Mouse (Mus musculus): ENCODE results near the gene Akap13. TPM values are rescaled to one million over a fixed set of nuclear protein-coding genes. Genes with fewer than 3 reads are reported as not detected.

Akap13 gene
- polyA plus RNA-seq, 1 experiment from 2014 or later: 46.1 TPM

DNA sequence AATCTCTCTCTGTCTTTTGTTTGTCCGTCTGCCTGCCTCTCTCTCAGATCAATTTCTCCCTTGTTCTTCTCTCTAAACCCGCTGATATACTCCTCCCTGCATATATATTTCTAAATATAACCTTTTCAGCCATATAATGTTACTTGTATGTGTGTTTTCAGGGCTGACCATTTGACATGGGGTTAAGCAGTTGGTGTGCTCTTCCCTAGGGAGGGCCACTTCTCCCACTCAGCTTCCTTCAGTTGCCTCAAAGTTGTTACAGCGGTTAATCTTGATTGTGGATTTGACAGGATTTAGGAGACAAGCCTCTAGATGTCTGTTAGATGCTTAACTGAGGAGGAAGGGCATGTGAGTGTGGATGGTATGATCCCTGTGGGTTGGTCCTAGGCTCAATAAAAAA, 83.8 kb downstream of the Akap13 start:
- ATAC-seq (ENCODE audit: insufficient number of reproducible peaks, low FRiP score, low TSS enrichment, low read depth): no peak

DNA sequence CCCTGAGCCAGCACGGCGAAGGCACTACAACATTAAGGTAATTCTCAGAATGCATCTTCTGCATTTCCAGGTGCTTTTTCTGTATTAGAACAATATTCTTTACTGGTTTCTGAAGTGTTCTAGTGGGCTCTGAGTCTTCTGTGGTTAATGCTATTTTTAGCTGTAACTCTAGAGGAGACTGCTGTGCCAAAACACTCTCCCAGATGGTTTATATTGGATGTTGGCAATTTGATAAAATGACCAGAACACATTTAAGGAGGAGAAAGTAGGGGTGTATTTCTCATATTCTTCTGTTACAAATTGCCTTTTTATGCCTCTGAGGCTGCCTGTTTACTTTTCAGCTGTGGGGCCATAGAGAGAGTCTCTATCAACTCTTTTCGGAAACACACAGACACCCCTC, 94.5 kb downstream of the Akap13 start:
- 59% methylated on average over 3 of the region's 3 CpGs for WGBS
- H3K27ac ChIP-seq (replicated peaks): no peak overlapping the region

More for the DNA sequence above, 83.8 kb downstream of the Akap13 start:
- H3K36me3 ChIP-seq: no peaks in the 10 kb centered on the region
- H3K9ac ChIP-seq: no peak overlapping the region
- H3K4me3 ChIP-seq (replicated peaks): no peak overlapping the region
- no peaks in the 10 kb centered on the region for H3K4me1 ChIP-seq
- H3K27ac ChIP-seq (replicated peaks): no peak overlapping the region
- no peaks in the 10 kb centered on the region for H3K27me3 ChIP-seq
- no peaks in the 10 kb centered on the region for H3K9me3 ChIP-seq (replicated peaks)
- H3K4me2 ChIP-seq (replicated peaks): no peak overlapping the region
- 85% methylated on average over 3 of the region's 3 CpGs for WGBS

DNA sequence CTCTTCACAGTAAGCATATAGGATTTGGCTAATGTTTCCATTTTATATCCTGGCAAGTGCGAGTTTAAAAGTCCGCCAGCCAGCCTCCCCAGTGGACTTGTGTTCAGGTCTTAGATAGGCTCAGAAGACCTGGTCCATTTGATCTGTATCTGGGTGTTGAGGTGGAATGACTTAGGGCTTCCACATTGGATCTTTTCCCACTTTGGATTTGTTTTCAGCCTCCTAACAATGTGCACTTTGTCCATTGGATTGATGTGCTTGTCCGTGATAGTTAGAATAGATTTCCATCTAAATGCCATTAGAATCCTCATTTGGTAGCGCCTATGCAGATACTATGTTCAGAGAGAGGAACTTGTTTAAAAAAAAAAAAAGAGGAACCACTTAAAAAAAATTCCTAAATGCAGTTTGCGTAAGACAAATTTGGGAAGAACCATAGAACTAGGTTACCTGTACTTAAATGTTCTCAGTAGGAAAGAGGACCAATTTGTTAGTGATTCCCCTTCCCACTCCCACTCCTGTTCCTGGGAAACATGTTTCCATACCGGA, 95.5 kb downstream of the Akap13 start:
- H3K4me3 ChIP-seq (replicated peaks): no peak overlapping the region
- H3K36me3 ChIP-seq: no peaks in the 10 kb centered on the region
- H3K4me2 ChIP-seq (replicated peaks): no peak overlapping the region
- H3K4me1 ChIP-seq: peaks cover 18% of the 10 kb centered on the region
- no peak for ATAC-seq (ENCODE audit: insufficient number of reproducible peaks, low FRiP score, low TSS enrichment, low read depth)
- H3K9ac ChIP-seq: no peak overlapping the region
- H3K27me3 ChIP-seq: no peaks in the 10 kb centered on the region
- H3K9me3 ChIP-seq (replicated peaks): no peaks in the 10 kb centered on the region
- no peak overlapping the region for H3K27ac ChIP-seq (replicated peaks)
- 75% methylated on average over 6 of the region's 6 CpGs for WGBS

More for the DNA sequence above, 94.5 kb downstream of the Akap13 start:
- H3K9ac ChIP-seq: no peak overlapping the region
- no peak overlapping the region for H3K4me3 ChIP-seq (replicated peaks)
- no peaks in the 10 kb centered on the region for H3K9me3 ChIP-seq (replicated peaks)
- peaks cover 14% of the 10 kb centered on the region; the same call in 1 of the 2 replicates for H3K4me1 ChIP-seq
- no peak overlapping the region for H3K4me2 ChIP-seq (replicated peaks)
- H3K36me3 ChIP-seq: no peaks in the 10 kb centered on the region
- H3K27me3 ChIP-seq: no peaks in the 10 kb centered on the region
- no peak for ATAC-seq (ENCODE audit: insufficient number of reproducible peaks, low FRiP score, low TSS enrichment, low read depth)

DNA sequence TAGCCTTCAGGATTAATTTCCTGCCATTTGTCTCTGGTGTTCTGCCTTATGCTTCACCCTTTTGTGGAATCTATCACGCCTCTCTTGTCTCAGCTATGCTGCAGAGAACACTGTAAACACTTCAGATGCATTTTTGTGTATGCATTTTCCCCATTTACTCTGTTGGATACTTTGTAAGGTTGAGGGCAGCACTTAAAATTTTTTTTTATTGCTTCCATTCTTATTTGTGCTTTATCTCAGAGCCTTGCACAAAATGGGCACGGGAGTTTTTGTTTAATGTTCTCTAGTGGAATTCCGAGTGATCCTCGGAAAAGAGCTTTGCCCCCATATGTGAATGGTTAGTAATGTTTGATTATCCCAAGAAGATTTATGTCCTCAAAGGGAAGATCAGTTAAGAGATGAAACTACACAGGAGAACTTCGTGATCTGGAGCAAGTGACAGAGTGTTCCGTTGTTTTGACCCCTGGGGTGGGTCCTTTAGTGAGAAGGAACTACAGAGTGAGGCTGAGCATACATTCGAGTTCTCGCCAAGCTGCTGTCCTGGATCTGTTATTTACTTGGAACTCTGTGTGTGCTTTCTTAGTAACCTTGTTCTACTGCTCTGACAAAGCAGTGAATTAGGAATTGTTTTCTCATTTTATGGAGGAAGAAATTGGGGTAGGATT, 97.8 kb downstream of the Akap13 start:
- no peak overlapping the region for H3K27ac ChIP-seq (replicated peaks)
- WGBS: 68% methylated on average over 8 of the region's 8 CpGs

DNA sequence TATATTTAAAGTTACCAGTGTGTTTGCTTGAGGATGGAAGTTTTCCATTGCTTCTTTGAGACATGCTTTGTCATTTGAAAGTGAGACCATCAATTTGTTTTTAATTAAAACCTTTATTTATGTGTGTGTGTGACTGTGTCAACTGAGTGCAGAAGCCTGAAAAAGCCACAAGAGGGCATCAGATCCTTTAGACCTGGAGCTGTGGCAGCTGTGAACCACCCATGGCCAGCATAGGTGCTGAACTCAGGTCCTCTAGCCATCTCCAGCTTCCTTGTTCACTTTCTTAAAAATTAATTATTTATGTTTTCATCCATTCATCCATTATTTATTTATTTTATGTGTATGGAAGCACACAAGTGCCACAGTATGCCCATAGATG, 98.3 kb downstream of the Akap13 start:
- H3K27ac ChIP-seq (replicated peaks): no peak overlapping the region
- H3K4me1 ChIP-seq: peaks cover 34% of the 10 kb centered on the region
- H3K9me3 ChIP-seq (replicated peaks): no peaks in the 10 kb centered on the region
- no peak for ATAC-seq (ENCODE audit: insufficient number of reproducible peaks, low FRiP score, low TSS enrichment, low read depth)
- H3K27me3 ChIP-seq: no peaks in the 10 kb centered on the region
- no peak overlapping the region for H3K4me2 ChIP-seq (replicated peaks)
- H3K4me3 ChIP-seq (replicated peaks): no peak overlapping the region
- no peaks in the 10 kb centered on the region for H3K36me3 ChIP-seq
- H3K9ac ChIP-seq: no peak overlapping the region

More for the DNA sequence above, 97.8 kb downstream of the Akap13 start:
- Histone ChIP-seq H3K4me3 (replicated peaks) (no peak overlapping the region), H3K9ac (no peak overlapping the region), H3K4me2 (replicated peaks) (no peak overlapping the region), H3K4me1 (peaks cover 28% of the 10 kb centered on the region), H3K36me3 (no peaks in the 10 kb centered on the region), H3K27me3 (no peaks in the 10 kb centered on the region), H3K9me3 (replicated peaks) (no peaks in the 10 kb centered on the region)
- ATAC-seq (ENCODE audit: insufficient number of reproducible peaks, low FRiP score, low TSS enrichment, low read depth): no peak

DNA sequence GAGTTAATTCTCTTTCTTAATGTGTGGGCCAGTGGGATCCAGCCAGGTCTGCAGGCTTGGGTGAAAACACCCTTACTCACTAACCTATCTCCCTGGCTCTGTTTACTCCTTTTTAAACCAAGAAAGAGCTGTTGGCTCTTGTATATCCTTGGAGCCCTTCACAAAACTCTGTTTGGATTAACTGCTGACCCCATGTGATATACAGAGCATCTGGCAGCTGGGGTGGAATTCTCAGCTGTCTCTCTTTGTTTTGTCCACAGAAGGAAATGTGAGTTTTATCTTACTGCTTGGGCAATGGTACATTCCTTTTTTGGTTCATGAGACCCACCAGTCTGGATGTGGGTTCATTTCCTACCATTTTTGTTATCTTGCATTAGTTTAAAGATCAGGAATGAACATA, 98.7 kb downstream of the Akap13 start:
- H3K4me1 ChIP-seq: peaks cover 38% of the 10 kb centered on the region
- no peak overlapping the region for H3K4me3 ChIP-seq (replicated peaks)
- H3K27me3 ChIP-seq: no peaks in the 10 kb centered on the region
- H3K36me3 ChIP-seq: no peaks in the 10 kb centered on the region
- H3K9ac ChIP-seq: no peak overlapping the region
- no peaks in the 10 kb centered on the region for H3K9me3 ChIP-seq (replicated peaks)
- ATAC-seq (ENCODE audit: insufficient number of reproducible peaks, low FRiP score, low TSS enrichment, low read depth): 0 out of 2 replicates have a peak, but pooled peaks have one; percentile 15
- no peak overlapping the region for H3K27ac ChIP-seq (replicated peaks)
- no peak overlapping the region for H3K4me2 ChIP-seq (replicated peaks)

DNA sequence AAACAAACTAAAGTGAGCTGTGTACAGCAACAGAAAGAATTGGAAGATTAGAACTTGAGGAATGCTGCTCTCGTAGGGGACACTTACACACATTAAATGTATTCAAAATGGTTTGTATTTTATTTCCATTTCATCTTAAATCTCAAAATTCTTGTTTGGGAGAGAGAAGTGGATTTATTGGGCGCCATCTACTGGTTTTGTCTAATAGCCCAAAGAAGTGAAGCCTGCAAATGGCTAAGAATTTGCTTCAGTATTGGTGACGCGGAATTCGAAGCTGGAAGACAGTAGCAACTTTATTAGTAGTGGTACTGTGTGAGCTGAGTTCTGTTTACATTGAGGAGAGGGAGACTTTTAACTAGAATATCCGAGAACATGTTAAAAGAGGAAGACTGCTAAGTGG, 100.6 kb downstream of the Akap13 start:
- Histone ChIP-seq H3K27me3 (no peaks in the 10 kb centered on the region), H3K4me2 (replicated peaks) (no peak overlapping the region), H3K9ac (no peak overlapping the region), H3K36me3 (no peaks in the 10 kb centered on the region), H3K27ac (replicated peaks) (no peak overlapping the region), H3K4me3 (replicated peaks) (no peak overlapping the region), H3K4me1 (peaks cover 37% of the 10 kb centered on the region), H3K9me3 (replicated peaks) (no peaks in the 10 kb centered on the region)
- ATAC-seq (ENCODE audit: insufficient number of reproducible peaks, low FRiP score, low TSS enrichment, low read depth): no peak
- WGBS: 48% methylated on average over 6 of the region's 6 CpGs

DNA sequence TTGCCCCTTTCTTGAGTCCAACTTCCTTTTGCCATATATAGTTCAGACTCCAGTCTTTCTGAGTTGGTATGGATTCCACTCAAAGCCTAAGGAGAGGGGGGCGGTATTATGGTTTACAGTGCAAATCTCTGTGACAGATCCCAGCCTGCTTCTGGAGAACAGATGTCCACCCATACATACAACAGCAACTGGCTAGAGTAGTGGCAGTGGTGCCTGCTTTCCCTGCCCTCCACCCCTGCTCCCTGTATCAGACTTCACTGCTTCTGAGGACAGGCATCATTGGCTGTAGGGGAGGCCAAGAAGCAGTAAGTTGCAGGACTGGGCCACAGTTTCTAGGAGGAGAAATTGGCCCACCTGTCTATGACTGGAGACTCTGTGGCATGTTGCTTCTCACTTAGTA, 102.9 kb downstream of the Akap13 start:
- H3K9ac ChIP-seq: no peak overlapping the region
- 46% methylated on average over 1 of the region's 1 CpGs for WGBS
- peak; percentile 40; the same call in 1 of the 2 replicates for ATAC-seq (ENCODE audit: insufficient number of reproducible peaks, low FRiP score, low TSS enrichment, low read depth)
- no peak overlapping the region for H3K4me3 ChIP-seq (replicated peaks)
- peak overlapping the region; percentile 65 for H3K27ac ChIP-seq (replicated peaks)
- peaks cover 36% of the 10 kb centered on the region for H3K4me1 ChIP-seq
- no peaks in the 10 kb centered on the region for H3K36me3 ChIP-seq
- H3K27me3 ChIP-seq: no peaks in the 10 kb centered on the region
- no peak overlapping the region for H3K4me2 ChIP-seq (replicated peaks)
- H3K9me3 ChIP-seq (replicated peaks): no peaks in the 10 kb centered on the region

DNA sequence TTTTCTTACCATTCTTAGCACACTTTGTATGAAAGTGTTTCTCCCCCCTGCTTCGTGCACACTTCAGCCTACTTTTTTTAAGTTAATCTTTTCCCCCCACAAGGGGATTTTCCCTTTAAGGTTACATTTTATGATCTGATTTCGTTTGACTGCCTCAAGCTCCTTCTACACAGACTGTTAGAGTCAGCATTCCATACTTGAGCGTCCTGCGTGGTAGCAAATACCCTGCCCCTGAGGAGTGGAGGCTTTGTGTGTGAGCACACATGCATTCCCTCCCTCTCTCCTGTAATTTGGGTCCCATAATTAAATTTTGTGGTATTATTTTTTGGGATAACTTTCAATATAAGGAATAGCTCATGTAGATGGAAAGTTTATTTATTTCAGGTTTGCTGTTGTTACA, 103.8 kb downstream of the Akap13 start:
- Histone ChIP-seq H3K9me3 (replicated peaks) (no peaks in the 10 kb centered on the region), H3K9ac (no peak overlapping the region), H3K4me1 (peaks cover 34% of the 10 kb centered on the region), H3K4me2 (replicated peaks) (no peak overlapping the region), H3K4me3 (replicated peaks) (no peak overlapping the region), H3K27ac (replicated peaks) (peak overlapping the region; percentile 65), H3K36me3 (no peaks in the 10 kb centered on the region), H3K27me3 (no peaks in the 10 kb centered on the region)
- 16% methylated on average over 4 of the region's 4 CpGs for WGBS
- ATAC-seq (ENCODE audit: insufficient number of reproducible peaks, low FRiP score, low TSS enrichment, low read depth): no peak

DNA sequence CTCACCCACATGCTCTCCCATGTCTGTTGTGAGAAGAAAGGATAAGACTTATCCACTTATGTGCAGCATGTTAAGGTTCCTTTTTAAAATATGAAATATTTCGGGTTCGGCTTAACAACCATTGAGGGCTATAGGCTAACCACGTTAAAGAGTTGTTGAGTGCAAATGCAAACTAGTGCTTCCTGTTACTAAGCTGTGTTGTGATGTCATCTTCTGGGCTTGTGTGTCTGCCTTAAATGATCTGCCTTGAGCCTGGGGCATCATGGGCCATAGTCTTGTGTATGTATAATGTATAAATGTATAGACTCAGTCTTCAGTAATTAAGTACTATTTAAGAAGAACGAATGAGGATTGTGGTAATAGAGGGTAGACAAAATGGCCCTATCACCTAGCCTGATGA, 104.6 kb downstream of the Akap13 start:
- 74% methylated on average over 4 of the region's 4 CpGs for WGBS
- peak overlapping the region; percentile 39; the same call in 1 of the 2 replicates for H3K27ac ChIP-seq (replicated peaks)
- no peak for ATAC-seq (ENCODE audit: insufficient number of reproducible peaks, low FRiP score, low TSS enrichment, low read depth)
- no peak overlapping the region for H3K9ac ChIP-seq
- H3K4me3 ChIP-seq (replicated peaks): no peak overlapping the region
- H3K36me3 ChIP-seq: no peaks in the 10 kb centered on the region
- no peak overlapping the region for H3K4me2 ChIP-seq (replicated peaks)
- H3K27me3 ChIP-seq: no peaks in the 10 kb centered on the region
- H3K4me1 ChIP-seq: peaks cover 34% of the 10 kb centered on the region
- H3K9me3 ChIP-seq (replicated peaks): no peaks in the 10 kb centered on the region

DNA sequence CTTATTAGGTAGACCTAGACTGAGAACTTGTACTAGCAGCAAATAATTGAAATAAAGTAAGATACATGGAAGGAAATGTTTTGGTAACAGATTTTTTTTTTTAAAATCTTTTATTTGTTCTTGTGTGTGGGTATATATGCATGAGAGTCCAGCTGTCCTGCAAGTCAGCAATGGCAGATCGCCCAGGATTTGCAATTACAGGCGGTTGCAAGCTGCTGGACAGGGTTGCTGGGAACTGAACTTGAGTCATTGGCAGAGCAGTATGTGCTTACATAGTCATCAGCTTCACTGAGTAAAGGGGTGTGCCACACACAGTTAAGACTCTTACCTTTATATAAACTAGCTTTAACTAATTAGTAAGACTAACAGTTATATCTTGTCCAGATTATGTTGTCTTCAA, 105.2 kb downstream of the Akap13 start:
- 86% methylated on average over 2 of the region's 2 CpGs for WGBS
- H3K4me3 ChIP-seq (replicated peaks): no peak overlapping the region
- H3K36me3 ChIP-seq: no peaks in the 10 kb centered on the region
- no peak overlapping the region for H3K27ac ChIP-seq (replicated peaks)
- no peaks in the 10 kb centered on the region for H3K27me3 ChIP-seq
- no peak for ATAC-seq (ENCODE audit: insufficient number of reproducible peaks, low FRiP score, low TSS enrichment, low read depth)
- no peaks in the 10 kb centered on the region for H3K9me3 ChIP-seq (replicated peaks)
- H3K4me2 ChIP-seq (replicated peaks): no peak overlapping the region
- no peak overlapping the region for H3K9ac ChIP-seq
- peaks cover 32% of the 10 kb centered on the region for H3K4me1 ChIP-seq

DNA sequence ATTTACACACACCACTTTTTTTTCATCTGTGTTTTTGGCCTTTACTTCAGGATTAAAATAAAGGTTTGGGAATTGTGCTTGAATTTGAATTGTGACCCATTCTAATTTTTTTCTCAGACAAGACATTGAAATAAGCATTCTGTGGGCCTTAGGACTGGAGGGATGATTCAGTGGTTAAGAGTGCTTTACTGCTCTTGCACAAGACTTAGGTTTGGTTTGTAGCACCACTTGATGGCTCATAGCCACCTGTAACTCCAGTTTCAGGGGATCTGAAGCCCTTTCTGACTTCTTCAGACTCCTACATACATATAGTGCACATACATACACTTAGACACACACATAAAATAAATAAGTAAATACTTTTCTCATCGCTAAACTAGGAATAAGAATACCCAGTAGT, 105.8 kb downstream of the Akap13 start:
- peaks cover 30% of the 10 kb centered on the region for H3K4me1 ChIP-seq
- H3K27ac ChIP-seq (replicated peaks): no peak overlapping the region
- no peak overlapping the region for H3K9ac ChIP-seq
- H3K27me3 ChIP-seq: no peaks in the 10 kb centered on the region
- no peaks in the 10 kb centered on the region for H3K36me3 ChIP-seq
- WGBS: 91% methylated on average over 1 of the region's 1 CpGs
- H3K4me3 ChIP-seq (replicated peaks): no peak overlapping the region
- ATAC-seq (ENCODE audit: insufficient number of reproducible peaks, low FRiP score, low TSS enrichment, low read depth): no peak
- no peak overlapping the region for H3K4me2 ChIP-seq (replicated peaks)
- no peaks in the 10 kb centered on the region for H3K9me3 ChIP-seq (replicated peaks)

Data from embryonic facial prominence, embryonic 15.5 days (tissue).